Mouse (Mus musculus): ENCODE results near the gene Ptgir. TPM values are rescaled to one million over a fixed set of nuclear protein-coding genes. Genes with fewer than 3 reads are reported as not detected.
A peak's percentile ranks its signal among the peaks of the same experiment; 100 is the strongest.

Gene Ptgir
- total and polyA plus RNA-seq, 2 experiments from 2014 or later = 0.11 TPM

DNA sequence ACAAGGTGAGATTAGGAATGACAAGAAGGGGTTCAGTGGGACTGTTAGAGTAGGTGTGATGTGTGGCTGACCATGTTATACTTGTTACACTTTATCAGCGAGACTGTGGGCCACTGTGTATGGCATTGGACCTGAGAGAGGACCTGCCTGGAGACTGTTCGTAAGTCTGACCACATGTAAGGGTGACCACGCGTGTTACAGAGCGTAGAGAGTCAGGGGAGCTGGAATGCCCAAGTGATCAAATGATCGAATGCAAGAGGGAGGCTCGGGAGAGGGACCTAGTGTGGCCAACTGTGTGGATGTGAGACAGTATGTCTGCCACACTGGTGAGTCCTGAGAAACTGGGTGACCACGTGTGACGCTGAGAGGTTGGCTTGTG is 13.9 kb upstream of the Ptgir start:
- Histone ChIP-seq H3K27me3 (ENCODE audit: insufficient read depth, low read length) (0 out of 2 replicates have a peak, but pooled peaks cover 8% of the 10 kb centered on the region), H3K4me1 (ENCODE audit: insufficient read depth, low read length) (no peaks in the 10 kb centered on the region), H3K36me3 (ENCODE audit: insufficient read depth, low read length) (peaks cover 4% of the 10 kb centered on the region; the same call in 1 of the 2 replicates), H3K27ac (ENCODE audit: low read depth, low read length) (no peak overlapping the region), H3K4me3 (ENCODE audit: low read depth, low read length) (no peak overlapping the region), H3K9me3 (ENCODE audit: low read length) (no peaks in the 10 kb centered on the region), H3K4me2 (ENCODE audit: low read depth, low read length, poor library complexity, severe bottlenecking) (peak overlapping the region; percentile 46), H3K9ac (replicated peaks; ENCODE audit: low read length, poor library complexity, severe bottlenecking) (no peak overlapping the region)
- no peak for DNase-seq (ENCODE audit: low spot score)
- TF ChIP-seq CTCF (IDR thresholded peaks at IDR 0.05) = no peak
- peak; percentile 11; the same call in 1 of the 2 replicates for ATAC-seq (ENCODE audit: low FRiP score)
- 46% methylated on average over 9 of the region's 9 CpGs for WGBS

DNA sequence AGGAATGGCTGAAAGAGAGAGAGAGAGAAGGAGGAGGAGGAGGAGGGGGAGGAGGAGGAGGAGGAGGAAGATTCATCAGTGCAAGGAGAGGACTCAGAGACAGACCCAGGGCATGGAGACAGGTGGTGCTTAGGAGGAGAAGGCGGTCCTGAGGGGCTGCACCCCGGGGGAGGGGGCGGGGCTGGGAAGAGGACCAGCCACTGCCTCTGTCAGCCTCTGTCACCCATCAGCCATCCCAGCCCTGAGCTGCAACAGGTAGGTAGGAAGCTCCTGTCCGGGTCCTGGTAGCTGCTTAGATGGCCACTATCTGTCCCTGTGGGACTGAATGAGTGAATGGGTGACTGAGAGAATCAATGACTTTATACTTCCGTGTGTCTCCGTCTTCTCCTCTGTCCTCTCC is 12.7 kb upstream of the Ptgir start:
- no peaks in the 10 kb centered on the region for H3K4me1 ChIP-seq (ENCODE audit: insufficient read depth, low read length)
- no peak for DNase-seq (ENCODE audit: low spot score)
- no peak overlapping the region for H3K27ac ChIP-seq (ENCODE audit: low read depth, low read length)
- H3K4me3 ChIP-seq (ENCODE audit: low read depth, low read length) = no peak overlapping the region
- no peaks in the 10 kb centered on the region for H3K36me3 ChIP-seq (ENCODE audit: insufficient read depth, low read length)
- WGBS = 9% methylated on average over 5 of the region's 6 CpGs
- H3K4me2 ChIP-seq (ENCODE audit: low read depth, low read length, poor library complexity, severe bottlenecking) = no peak overlapping the region
- ATAC-seq (ENCODE audit: low FRiP score) = no peak
- H3K9ac ChIP-seq (replicated peaks; ENCODE audit: low read length, poor library complexity, severe bottlenecking) = no peak overlapping the region
- no peaks in the 10 kb centered on the region for H3K9me3 ChIP-seq (ENCODE audit: low read length)
- H3K27me3 ChIP-seq (ENCODE audit: insufficient read depth, low read length) = 0 out of 2 replicates have a peak, but pooled peaks cover 8% of the 10 kb centered on the region
- no peak for TF ChIP-seq CTCF (IDR thresholded peaks at IDR 0.05)

DNA sequence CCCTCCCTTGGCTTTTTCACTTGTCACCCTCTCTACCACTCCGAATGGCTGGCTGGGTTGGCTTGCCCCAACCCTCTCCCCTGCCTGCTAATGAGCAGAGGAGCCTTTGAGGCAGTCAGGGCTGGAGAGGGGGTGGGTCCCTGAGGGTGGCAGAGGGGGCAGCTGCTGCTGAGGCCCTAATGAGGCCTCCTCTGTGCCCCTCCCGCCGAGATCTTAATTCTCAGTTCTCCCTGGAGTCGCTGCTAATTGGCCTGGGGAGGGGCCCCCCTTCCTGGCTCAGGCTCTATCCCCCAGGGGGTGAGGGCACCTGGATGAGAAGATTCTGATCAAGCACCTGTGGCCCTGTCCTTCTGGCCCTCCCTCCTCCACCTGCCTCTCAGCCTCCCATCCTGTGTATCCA is 12.0 kb upstream of the Ptgir start:
- Histone ChIP-seq H3K27ac (ENCODE audit: low read depth, low read length) (0 out of 2 replicates have a peak overlapping the region, but pooled peaks have one; percentile 9), H3K36me3 (ENCODE audit: insufficient read depth, low read length) (no peaks in the 10 kb centered on the region), H3K4me1 (ENCODE audit: insufficient read depth, low read length) (no peaks in the 10 kb centered on the region), H3K4me2 (ENCODE audit: low read depth, low read length, poor library complexity, severe bottlenecking) (peak overlapping the region; percentile 45), H3K27me3 (ENCODE audit: insufficient read depth, low read length) (0 out of 2 replicates have a peak, but pooled peaks cover 4% of the 10 kb centered on the region), H3K9me3 (ENCODE audit: low read length) (no peaks in the 10 kb centered on the region), H3K4me3 (ENCODE audit: low read depth, low read length) (0 out of 2 replicates have a peak overlapping the region, but pooled peaks have one; percentile 18), H3K9ac (replicated peaks; ENCODE audit: low read length, poor library complexity, severe bottlenecking) (no peak overlapping the region)
- 3% methylated on average over 4 of the region's 4 CpGs for WGBS
- peak; percentile 14; the same call in 1 of the 2 replicates for ATAC-seq (ENCODE audit: low FRiP score)
- TF ChIP-seq CTCF (IDR thresholded peaks at IDR 0.05) = no peak
- DNase-seq (ENCODE audit: low spot score) = no peak

DNA sequence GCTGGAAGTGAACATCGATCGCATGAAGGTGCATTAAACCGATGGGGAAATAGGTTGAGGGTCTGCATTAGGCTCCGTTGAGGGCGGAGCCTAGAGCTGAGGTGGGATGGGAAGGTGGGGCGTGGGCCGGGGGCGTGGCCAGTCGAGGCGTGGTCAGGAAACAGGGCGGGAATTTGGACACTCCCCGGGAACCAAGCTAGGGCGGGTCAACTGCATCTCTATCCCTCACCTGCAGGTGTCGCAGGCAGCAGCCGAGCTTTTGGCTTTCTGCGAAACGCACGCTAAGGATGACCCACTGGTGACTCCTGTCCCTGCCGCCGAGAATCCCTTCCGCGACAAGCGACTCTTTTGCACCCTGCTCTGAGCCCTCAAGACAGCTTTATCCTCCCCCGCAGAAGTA is 11.3 kb upstream of the Ptgir start:
- Histone ChIP-seq H3K4me1 (ENCODE audit: insufficient read depth, low read length) (no peaks in the 10 kb centered on the region), H3K4me2 (ENCODE audit: low read depth, low read length, poor library complexity, severe bottlenecking) (peak overlapping the region; percentile 45), H3K9ac (replicated peaks; ENCODE audit: low read length, poor library complexity, severe bottlenecking) (0 out of 2 replicates have a peak overlapping the region, but pooled peaks have one; percentile 24), H3K36me3 (ENCODE audit: insufficient read depth, low read length) (no peaks in the 10 kb centered on the region), H3K9me3 (ENCODE audit: low read length) (no peaks in the 10 kb centered on the region), H3K27me3 (ENCODE audit: insufficient read depth, low read length) (0 out of 2 replicates have a peak, but pooled peaks cover 4% of the 10 kb centered on the region), H3K27ac (ENCODE audit: low read depth, low read length) (0 out of 2 replicates have a peak overlapping the region, but pooled peaks have one; percentile 9), H3K4me3 (ENCODE audit: low read depth, low read length) (peak overlapping the region; percentile 18)
- TF ChIP-seq CTCF (IDR thresholded peaks at IDR 0.05) = peak; percentile 82
- peak; percentile 34 for ATAC-seq (ENCODE audit: low FRiP score)
- WGBS = under 1% methylated on average over 23 of the region's 24 CpGs
- DNase-seq (ENCODE audit: low spot score) = peak; percentile 73

DNA sequence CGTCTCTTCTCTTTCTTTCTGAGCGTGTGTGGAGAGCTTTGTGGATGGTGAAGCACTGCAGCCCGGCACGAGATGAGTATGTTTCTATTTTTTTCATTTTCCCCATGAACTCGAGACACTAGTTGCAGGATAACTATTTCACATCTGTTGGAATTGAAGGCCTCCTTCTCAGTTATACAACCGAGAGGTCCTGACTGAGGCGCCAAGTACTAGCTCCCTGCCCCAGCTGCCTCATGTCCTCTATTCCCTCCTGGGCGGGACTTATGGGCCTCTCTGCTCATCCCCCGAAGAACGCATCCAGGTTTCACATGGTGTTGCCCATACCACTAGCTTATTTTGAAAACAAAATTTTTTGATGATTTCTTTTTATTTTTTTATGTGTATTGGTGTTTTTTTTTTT is 10.8 kb upstream of the Ptgir start:
- DNase-seq (ENCODE audit: low spot score) = no peak
- Histone ChIP-seq H3K36me3 (ENCODE audit: insufficient read depth, low read length) (no peaks in the 10 kb centered on the region), H3K27ac (ENCODE audit: low read depth, low read length) (no peak overlapping the region), H3K9ac (replicated peaks; ENCODE audit: low read length, poor library complexity, severe bottlenecking) (no peak overlapping the region), H3K27me3 (ENCODE audit: insufficient read depth, low read length) (0 out of 2 replicates have a peak, but pooled peaks cover 4% of the 10 kb centered on the region), H3K4me3 (ENCODE audit: low read depth, low read length) (peak overlapping the region; percentile 18), H3K4me1 (ENCODE audit: insufficient read depth, low read length) (no peaks in the 10 kb centered on the region), H3K4me2 (ENCODE audit: low read depth, low read length, poor library complexity, severe bottlenecking) (peak overlapping the region; percentile 45), H3K9me3 (ENCODE audit: low read length) (no peaks in the 10 kb centered on the region)
- TF ChIP-seq CTCF (IDR thresholded peaks at IDR 0.05) = no peak
- WGBS = 27% methylated on average over 10 of the region's 10 CpGs
- no peak for ATAC-seq (ENCODE audit: low FRiP score)

DNA sequence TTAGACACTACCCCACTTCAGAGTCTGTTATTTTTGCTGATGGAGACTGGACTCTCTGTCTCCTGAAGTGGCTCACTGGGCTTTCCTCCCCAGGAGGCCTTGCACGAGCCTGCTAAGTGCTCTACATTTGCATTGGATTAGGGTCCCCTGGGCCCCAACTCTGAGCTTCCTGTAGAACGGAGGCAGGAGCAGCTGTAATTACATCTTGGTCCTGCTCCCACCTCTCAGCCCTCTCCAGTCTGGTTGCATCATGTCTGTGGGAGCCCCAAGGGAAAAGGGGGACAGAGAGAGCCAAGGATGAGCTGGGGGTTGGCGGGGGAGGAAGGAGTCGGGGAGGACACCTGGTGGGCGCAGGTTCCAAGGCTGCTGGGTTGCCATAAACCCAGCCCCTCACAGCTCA is 5.8 kb upstream of the Ptgir start:
- no peak overlapping the region for H3K27ac ChIP-seq (ENCODE audit: low read depth, low read length)
- no peak overlapping the region for H3K4me2 ChIP-seq (ENCODE audit: low read depth, low read length, poor library complexity, severe bottlenecking)
- H3K9me3 ChIP-seq (ENCODE audit: low read length) = no peaks in the 10 kb centered on the region
- no peaks in the 10 kb centered on the region for H3K4me1 ChIP-seq (ENCODE audit: insufficient read depth, low read length)
- no peak for TF ChIP-seq CTCF (IDR thresholded peaks at IDR 0.05)
- no peaks in the 10 kb centered on the region for H3K36me3 ChIP-seq (ENCODE audit: insufficient read depth, low read length)
- peak overlapping the region; percentile 29; the same call in 1 of the 2 replicates for H3K9ac ChIP-seq (replicated peaks; ENCODE audit: low read length, poor library complexity, severe bottlenecking)
- WGBS = 25% methylated on average over 5 of the region's 5 CpGs
- ATAC-seq (ENCODE audit: low FRiP score) (no peak), DNase-seq (ENCODE audit: low spot score) (no peak)
- H3K27me3 ChIP-seq (ENCODE audit: insufficient read depth, low read length) = no peaks in the 10 kb centered on the region
- H3K4me3 ChIP-seq (ENCODE audit: low read depth, low read length) = no peak overlapping the region

Data from midbrain, postnatal 0 days (tissue).